Mouse (Mus musculus) spleen, adult 18-20 months (tissue): ENCODE data around the gene Pcbp4.

ENCODE experiments used
- DNase-seq, 2 experiments: peaks; one replicate each; pipeline ENCODE4 v3.0.0; 2022; ENCODE audit warnings: mixed read lengths in 2 of 2

The Pcbp4 gene

GRCm38 (mm10) chr9:106453271-106454070 lies at the start of gene Pcbp4:
TSS of gene Pcbp4 (plus strand) at chr9:106453291.
- DNase-seq: peak in 1 of 2 experiments; percentile 43

GRCm38 (mm10) chr9:106405275-106405674 lies 47.8 kb upstream of the Pcbp4 start:
- DNase-seq: no peak

- DNase-seq: no peak
Measured at GRCm38 (mm10) chr9:106406443-106407078, 46.5 kb upstream of the Pcbp4 start.

- no peak for DNase-seq
Measured at GRCm38 (mm10) chr9:106409096-106409495, 44.0 kb upstream of the Pcbp4 start.

GRCm38 (mm10) chr9:106410086-106410650 lies 42.9 kb upstream of the Pcbp4 start:
- DNase-seq: no peak

GRCm38 (mm10) chr9:106411091-106411594 lies 41.9 kb upstream of the Pcbp4 start:
- peak in 1 of 2 experiments; percentile 41 for DNase-seq

- DNase-seq: no peak
Measured at GRCm38 (mm10) chr9:106411729-106412128, 41.4 kb upstream of the Pcbp4 start.

- DNase-seq: no peak
Measured at GRCm38 (mm10) chr9:106412210-106412609, 40.9 kb upstream of the Pcbp4 start.

- no peak for DNase-seq
Measured at GRCm38 (mm10) chr9:106413606-106414005, 39.5 kb upstream of the Pcbp4 start.

- DNase-seq: no peak
Measured at GRCm38 (mm10) chr9:106416826-106417225, 36.3 kb upstream of the Pcbp4 start.

GRCm38 (mm10) chr9:106417841-106418625 lies 35.1 kb upstream of the Pcbp4 start:
- peak in 1 of 2 experiments; percentile 38 for DNase-seq

GRCm38 (mm10) chr9:106420608-106421007 lies 32.5 kb upstream of the Pcbp4 start:
- no peak for DNase-seq

GRCm38 (mm10) chr9:106421033-106421864 lies 31.8 kb upstream of the Pcbp4 start:
- DNase-seq: no peak

GRCm38 (mm10) chr9:106421865-106422160 lies 31.3 kb upstream of the Pcbp4 start:
- DNase-seq: peak; percentile 55 to 77

GRCm38 (mm10) chr9:106428719-106429220 lies 24.3 kb upstream of the Pcbp4 start:
- no peak for DNase-seq

GRCm38 (mm10) chr9:106429221-106430014 lies 23.7 kb upstream of the Pcbp4 start, which contains the start of gene Rpl29:
TSS of gene Rpl29 (plus strand) at chr9:106429454.
- peak; percentile 87 to 94 for DNase-seq

GRCm38 (mm10) chr9:106430015-106430264 lies 23.2 kb upstream of the Pcbp4 start:
- no peak for DNase-seq

- no peak for DNase-seq
Measured at GRCm38 (mm10) chr9:106433389-106433788, 19.7 kb upstream of the Pcbp4 start.

- DNase-seq: no peak
Measured at GRCm38 (mm10) chr9:106436566-106436965, 16.5 kb upstream of the Pcbp4 start.

- DNase-seq: no peak
Measured at GRCm38 (mm10) chr9:106442680-106443079, 10.4 kb upstream of the Pcbp4 start.

- no peak for DNase-seq
Measured at GRCm38 (mm10) chr9:106444836-106445235, 8.3 kb upstream of the Pcbp4 start.
